Comparison of ENCODE assay signal across 8 mouse cellular contexts in the genomic region with DNA sequence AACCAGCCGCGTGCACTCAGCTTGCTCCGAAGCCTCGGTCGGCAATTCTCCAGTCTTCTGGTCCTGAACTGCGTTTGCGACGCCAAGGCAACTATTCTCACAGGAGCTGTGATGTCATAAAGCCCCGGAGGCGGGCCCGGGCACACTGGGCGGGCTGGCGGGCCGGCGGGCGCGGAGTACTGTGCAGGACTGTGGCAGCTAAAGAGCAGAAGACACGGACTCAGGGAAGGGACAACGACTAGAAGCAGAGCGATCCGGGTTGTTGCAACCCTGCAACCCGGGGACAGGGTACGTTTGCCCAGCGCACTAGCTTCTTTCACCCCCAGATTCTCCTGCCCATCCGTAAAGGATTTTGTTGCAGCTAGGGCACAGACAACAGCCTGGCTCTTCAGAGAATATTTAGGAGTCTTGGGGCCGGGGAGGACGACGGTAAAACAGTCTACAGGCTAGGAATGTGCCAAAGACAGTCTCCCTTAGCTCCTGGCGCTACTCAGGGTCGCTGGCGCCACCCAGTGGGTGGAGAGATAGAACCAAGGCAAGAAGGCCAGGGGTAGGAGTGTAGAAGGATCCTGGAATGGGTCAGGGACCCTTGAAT. TPM values are rescaled to one million over a fixed set of nuclear protein-coding genes. Genes with fewer than 3 reads are reported as not detected.
DNase-seq lines count a peak whose midpoint lies in the region; ATAC-seq lines count a peak whose summit lies in the region.

A gene (minus strand): TSS at position 418 of the 595 bp plus-strand sequence.

- DNase-seq in WW6 (ENCODE audit: low read depth, low spot score), result peak; percentile 36
- DNase-seq in cerebellum, postnatal 10 days, result peak; percentile 88 to 91
- peak; percentile 69 to 70 for DNase-seq in frontal cortex, postnatal 14 days (ENCODE audit: low spot score in 2 of 2)
- peak; percentile 85 for DNase-seq in hindbrain, embryonic 11.5 days (ENCODE audit: low spot score)
- DNase-seq in layer of hippocampus, adult 9-11 months, result peak; percentile 76
- DNase-seq in ovary, postnatal 14 days (ENCODE audit: low spot score), result peak; percentile 52
- peak; percentile 50 for DNase-seq in urinary bladder, postnatal 25 days (ENCODE audit: low spot score)

- peak; percentile 89 for ATAC-seq in hindbrain, embryonic 11.5 days (ENCODE audit: low FRiP score)
- peak; percentile 85; the same call in 1 of the 2 replicates for ATAC-seq in lung, embryonic 15.5 days (ENCODE audit: borderline replicate concordance, extremely low read depth, low FRiP score, low TSS enrichment)

- peak within 1 kb of the TSS; percentile 35 for H3K4me3 ChIP-seq in hindbrain, embryonic 11.5 days (ENCODE audit: low read depth, low read length)
- H3K4me3 ChIP-seq in lung, embryonic 15.5 days, result peak within 1 kb of the TSS; percentile 37

- WGBS in hindbrain, embryonic 11.5 days, result under 1% methylated on average over 31 of the region's 31 CpGs
- WGBS in lung, embryonic 15.5 days, result under 1% methylated on average over 31 of the region's 31 CpGs

- H3K27me3 ChIP-seq in hindbrain, embryonic 11.5 days (ENCODE audit: control insufficient read depth, insufficient read depth, low read length), result peaks cover 2% of the 10 kb centered on the region; the same call in 1 of the 2 replicates
- H3K27me3 ChIP-seq in lung, embryonic 15.5 days, result peaks cover 14% of the 10 kb centered on the region

- H3K36me3 ChIP-seq in hindbrain, embryonic 11.5 days (ENCODE audit: control insufficient read depth, insufficient read depth, low read length), result no peaks in the 10 kb centered on the region
- no peaks in the 10 kb centered on the region for H3K36me3 ChIP-seq in lung, embryonic 15.5 days

- no peaks in the 10 kb centered on the region for H3K9me3 ChIP-seq in hindbrain, embryonic 11.5 days (ENCODE audit: control insufficient read depth, low read length)
- H3K9me3 ChIP-seq in lung, embryonic 15.5 days, result no peaks in the 10 kb centered on the region

- H3K27ac ChIP-seq in hindbrain, embryonic 11.5 days (ENCODE audit: low read depth, low read length), result peak within 1 kb of the TSS; percentile 43; the same call in 1 of the 2 replicates
- peak within 1 kb of the TSS; percentile 41; the same call in 1 of the 2 replicates for H3K27ac ChIP-seq in lung, embryonic 15.5 days

- no peaks in the 10 kb centered on the region for H3K4me1 ChIP-seq in hindbrain, embryonic 11.5 days (replicated peaks; ENCODE audit: control insufficient read depth, insufficient read depth, low read length)
- peaks cover 12% of the 10 kb centered on the region for H3K4me1 ChIP-seq in lung, embryonic 15.5 days

- H3K9ac ChIP-seq in hindbrain, embryonic 11.5 days (ENCODE audit: low read depth, low read length), result peak within 1 kb of the TSS; percentile 59
- H3K9ac ChIP-seq in lung, embryonic 15.5 days, result peak within 1 kb of the TSS; percentile 36

- peak within 1 kb of the TSS; percentile 78 for H3K4me2 ChIP-seq in hindbrain, embryonic 11.5 days (replicated peaks; ENCODE audit: low read depth, low read length)
- peak within 1 kb of the TSS; percentile 77 for H3K4me2 ChIP-seq in lung, embryonic 15.5 days

RNA-seq across cellular contexts. Expression of the gene that starts here (rescaled TPM):
- polyA plus RNA-seq in hindbrain, embryonic 11.5 days (2014; fragmentation: Nextera tagmentation; extraction: Ambion mirVana), result 1.2 and 1.5 TPM in 2 replicates
- polyA plus RNA-seq in lung, embryonic 15.5 days (2015; fragmentation: Nextera tagmentation; extraction: Ambion mirVana), result 0.50 and 0.68 TPM in 2 replicates

Comparison
In these comparisons a context has a peak if more than half of its experiments do, and no peak if none do; other contexts are left out.
1. Peak in every context shown above with its lines: DNase-seq, ATAC-seq, H3K4me3 ChIP-seq and H3K27ac ChIP-seq.
2. Peak in ATAC-seq, H3K4me3 ChIP-seq, H3K27ac ChIP-seq, H3K9ac ChIP-seq and H3K4me2 ChIP-seq in lung, embryonic 15.5 days; RNA of the gene not detected or under 1 TPM.
3. DNase-seq: peak in every context shown above with its lines; median percentile 90 in cerebellum, postnatal 10 days; 85 in hindbrain, embryonic 11.5 days; 76 in layer of hippocampus, adult 9-11 months; 70 in frontal cortex, postnatal 14 days; 52 in ovary, postnatal 14 days; 50 in urinary bladder, postnatal 25 days; 36 in WW6.